Mouse (Mus musculus): ENCODE measurements around the gene Cd300a. TPM values are rescaled to one million over a fixed set of nuclear protein-coding genes. Genes with fewer than 3 reads are reported as not detected.
A peak's percentile ranks its signal among the peaks of the same experiment; 100 is the strongest.

Cd300a gene
- polyA plus RNA-seq, 1 experiment from 2014 or later, result 0.79 TPM

DNA sequence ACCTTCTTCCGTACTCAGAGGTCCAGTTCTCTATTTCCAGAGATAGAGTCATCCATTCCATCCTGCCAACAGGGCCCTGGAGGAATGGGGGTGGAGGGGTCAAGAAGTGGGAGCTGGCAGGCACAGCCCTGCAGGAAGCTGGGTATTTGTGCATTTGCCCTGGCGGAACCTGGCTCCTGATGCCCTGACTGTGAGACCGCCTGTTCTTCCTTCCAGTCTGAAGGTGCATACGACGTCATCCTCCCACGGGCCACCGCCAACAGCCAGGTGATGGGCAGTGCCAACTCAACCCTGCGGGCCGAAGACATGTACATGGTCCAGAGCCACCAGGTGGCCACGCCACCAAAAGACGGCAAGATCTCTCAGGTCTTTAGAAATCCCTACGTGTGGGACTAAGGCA lies 21.6 kb upstream of the Cd300a start:
- WGBS, result 96% methylated on average over 12 of the region's 12 CpGs
- H3K9ac ChIP-seq, result no peak overlapping the region
- no peak for ATAC-seq (ENCODE audit: low FRiP score)
- H3K4me3 ChIP-seq, result no peak overlapping the region
- H3K4me2 ChIP-seq (replicated peaks), result no peak overlapping the region
- H3K27me3 ChIP-seq, result no peaks in the 10 kb centered on the region
- H3K36me3 ChIP-seq, result no peaks in the 10 kb centered on the region
- no peak overlapping the region for H3K27ac ChIP-seq
- H3K9me3 ChIP-seq (replicated peaks), result no peaks in the 10 kb centered on the region
- peaks cover 22% of the 10 kb centered on the region for H3K4me1 ChIP-seq

DNA sequence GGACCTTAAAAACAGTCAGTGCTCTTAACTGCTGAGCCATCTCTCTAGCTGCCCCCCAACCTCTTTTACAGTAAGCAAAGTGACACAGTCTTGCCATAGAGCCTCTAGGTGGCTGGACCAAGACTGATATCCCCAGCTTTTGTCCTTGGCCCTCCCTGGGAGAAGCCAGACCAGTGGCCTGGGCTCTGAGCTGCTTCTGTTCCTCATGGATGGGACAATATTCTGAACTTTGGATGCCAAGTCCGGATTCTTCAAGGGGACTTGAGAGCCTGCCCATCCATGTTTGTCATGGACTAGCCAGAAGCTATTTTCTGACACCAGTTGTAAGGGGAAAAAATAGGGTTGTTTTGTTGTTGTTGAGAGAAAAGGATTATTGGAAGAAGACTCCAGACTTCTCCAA lies 20.1 kb upstream of the Cd300a start:
- Histone ChIP-seq H3K27ac (no peak overlapping the region), H3K9ac (no peak overlapping the region), H3K4me2 (replicated peaks) (no peak overlapping the region), H3K4me1 (peaks cover 35% of the 10 kb centered on the region), H3K4me3 (no peak overlapping the region), H3K27me3 (no peaks in the 10 kb centered on the region), H3K9me3 (replicated peaks) (no peaks in the 10 kb centered on the region), H3K36me3 (no peaks in the 10 kb centered on the region)
- WGBS, result 85% methylated on average over 1 of the region's 1 CpGs
- ATAC-seq (ENCODE audit: low FRiP score), result no peak

DNA sequence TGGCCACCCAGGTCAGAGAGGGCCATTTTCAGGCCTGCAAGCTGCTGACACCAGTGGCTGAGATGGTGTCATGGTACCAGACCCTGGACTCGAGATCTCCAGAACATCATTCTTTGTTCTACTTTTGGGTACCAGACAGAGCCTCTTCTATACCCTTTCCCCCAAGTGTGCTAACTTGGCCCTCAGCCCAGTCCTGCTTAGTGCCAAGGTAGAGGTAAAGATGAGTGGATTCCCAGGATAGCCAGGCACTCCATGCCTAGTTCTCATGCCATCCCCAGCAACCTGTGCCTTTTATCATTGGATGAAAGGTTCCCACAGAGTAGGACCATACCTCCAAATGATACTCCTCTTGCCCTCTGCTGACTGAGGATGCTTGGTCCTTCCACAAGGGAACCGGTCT lies 18.3 kb upstream of the Cd300a start:
- ATAC-seq (ENCODE audit: low FRiP score), result no peak

DNA sequence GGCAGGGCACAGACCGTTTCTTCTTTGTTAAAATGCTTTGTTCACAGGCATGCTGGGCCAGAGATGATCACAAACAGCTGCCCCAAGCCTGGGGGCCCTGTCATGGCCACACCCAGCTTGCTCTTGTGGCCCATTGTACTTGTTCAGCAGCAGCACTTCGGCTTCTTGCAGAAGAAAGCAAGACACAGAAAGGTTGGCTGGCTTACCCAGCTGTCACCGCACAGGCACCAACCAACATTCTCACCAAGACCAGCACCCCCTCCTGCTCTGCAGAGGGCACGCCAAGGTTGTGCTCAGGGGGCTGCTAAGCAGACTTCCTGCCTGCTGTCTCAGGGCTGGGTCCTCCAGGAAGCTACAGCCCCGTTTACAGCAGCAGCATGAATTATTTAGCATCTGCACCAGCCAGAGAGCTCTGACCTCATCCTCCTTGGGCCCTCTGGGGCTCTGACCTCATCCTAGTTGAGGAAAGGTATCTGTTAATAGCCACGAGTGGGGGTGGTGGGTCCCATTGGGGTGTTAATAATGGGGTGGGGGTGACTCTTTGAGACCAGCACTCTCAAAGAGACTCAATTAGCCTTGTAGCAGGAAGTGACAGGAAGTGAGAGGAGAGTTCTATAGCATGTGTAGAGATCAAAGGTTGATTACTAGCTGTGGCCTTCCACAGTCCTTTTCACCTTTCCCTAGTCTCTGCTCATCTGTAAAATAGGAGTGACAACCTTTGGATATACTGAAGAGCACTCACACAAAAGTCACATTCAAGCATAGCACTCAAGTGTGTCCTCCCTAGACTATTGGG lies 16.6 kb upstream of the Cd300a start:
- no peak overlapping the region for H3K4me2 ChIP-seq (replicated peaks)
- peaks cover 33% of the 10 kb centered on the region for H3K4me1 ChIP-seq
- H3K9me3 ChIP-seq (replicated peaks), result no peaks in the 10 kb centered on the region
- H3K4me3 ChIP-seq, result no peak overlapping the region
- WGBS, result 13% methylated on average over 6 of the region's 6 CpGs
- ATAC-seq (ENCODE audit: low FRiP score), result peak; percentile 41; the same call in 1 of the 2 replicates
- H3K36me3 ChIP-seq, result no peaks in the 10 kb centered on the region
- peak overlapping the region; percentile 56 for H3K27ac ChIP-seq
- 0 out of 2 replicates have a peak overlapping the region, but pooled peaks have one; percentile 6 for H3K9ac ChIP-seq
- no peaks in the 10 kb centered on the region for H3K27me3 ChIP-seq

More for the DNA sequence above, 18.3 kb upstream of the Cd300a start:
- 86% methylated on average over 2 of the region's 2 CpGs for WGBS
- no peaks in the 10 kb centered on the region for H3K36me3 ChIP-seq
- no peaks in the 10 kb centered on the region for H3K9me3 ChIP-seq (replicated peaks)
- no peak overlapping the region for H3K4me2 ChIP-seq (replicated peaks)
- no peak overlapping the region for H3K4me3 ChIP-seq
- no peak overlapping the region for H3K9ac ChIP-seq
- H3K4me1 ChIP-seq, result peaks cover 37% of the 10 kb centered on the region
- H3K27ac ChIP-seq, result no peak overlapping the region
- no peaks in the 10 kb centered on the region for H3K27me3 ChIP-seq

DNA sequence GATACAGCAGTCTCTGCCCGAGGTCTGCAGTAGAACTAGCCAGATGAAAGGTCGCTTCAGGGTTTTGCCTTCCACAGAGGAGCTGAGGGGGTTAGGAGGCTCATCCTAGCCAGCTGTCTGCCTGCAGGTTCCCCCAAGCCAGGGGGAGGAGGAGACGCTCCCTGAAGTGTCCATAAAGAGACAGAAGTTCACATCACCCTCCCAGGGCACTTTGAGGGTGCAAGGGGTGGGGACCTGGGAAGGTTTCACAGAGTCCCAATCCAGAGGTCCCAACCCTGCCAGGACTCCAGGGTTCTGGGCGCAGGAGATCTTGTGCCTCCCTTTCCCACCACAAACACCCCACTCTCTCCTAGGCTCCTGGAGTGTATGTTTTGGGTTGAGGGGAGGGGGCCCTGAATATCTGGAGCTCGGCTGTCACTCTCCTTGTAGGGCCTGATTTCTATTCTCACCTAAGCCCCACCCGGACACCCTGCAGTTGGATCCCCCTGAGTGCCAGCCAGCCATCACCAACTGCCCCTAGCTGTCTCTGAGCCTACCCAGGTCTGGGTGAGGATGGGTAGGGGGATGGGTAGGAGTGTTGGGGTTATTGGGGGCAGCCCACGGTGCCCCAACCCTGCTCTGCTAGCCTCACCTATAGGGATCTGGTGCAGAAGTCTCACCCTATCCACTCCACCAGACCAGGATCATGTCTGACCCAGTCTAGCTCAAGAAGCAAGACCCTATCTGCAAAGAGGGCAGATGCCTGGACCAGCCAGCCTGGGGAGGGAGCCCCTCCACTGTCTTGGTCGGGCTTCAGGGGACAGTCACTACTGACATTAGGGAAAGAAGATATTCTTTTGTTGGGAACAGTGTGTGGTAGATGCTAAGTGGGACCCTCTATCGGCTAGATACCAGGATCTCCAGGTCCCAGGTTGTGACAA lies 15.4 kb upstream of the Cd300a start:
- Histone ChIP-seq H3K4me1 (peaks cover 33% of the 10 kb centered on the region), H3K27ac (no peak overlapping the region), H3K9me3 (replicated peaks) (no peaks in the 10 kb centered on the region), H3K36me3 (no peaks in the 10 kb centered on the region), H3K9ac (no peak overlapping the region), H3K4me3 (no peak overlapping the region), H3K4me2 (replicated peaks) (no peak overlapping the region), H3K27me3 (no peaks in the 10 kb centered on the region)
- ATAC-seq (ENCODE audit: low FRiP score), result no peak; the same call in 1 of the 2 replicates
- WGBS, result 58% methylated on average over 9 of the region's 9 CpGs

DNA sequence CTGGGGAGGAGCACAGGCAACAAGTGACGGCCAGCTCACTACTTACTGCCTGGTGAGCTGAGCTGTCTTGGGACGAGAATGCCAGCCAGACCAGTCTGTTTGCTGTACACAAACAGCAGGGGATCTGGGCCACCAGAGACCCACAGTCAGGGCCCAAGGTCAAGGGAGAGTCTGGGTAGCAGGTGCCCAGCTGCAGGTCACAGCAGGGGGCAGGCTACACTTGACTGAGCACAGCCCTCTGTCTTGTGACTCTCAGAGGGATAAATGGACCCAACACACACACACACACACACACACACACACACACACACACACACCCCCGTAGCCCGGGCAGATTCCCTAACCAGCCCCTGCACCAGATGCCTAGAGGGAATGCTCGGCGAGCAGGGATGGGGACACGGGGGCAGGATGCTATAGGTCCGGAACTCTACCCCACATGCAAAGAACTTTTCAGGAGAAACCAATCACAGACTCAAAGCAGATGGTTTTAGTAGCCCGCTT lies 14.5 kb upstream of the Cd300a start:
- Histone ChIP-seq H3K27me3 (no peaks in the 10 kb centered on the region), H3K36me3 (no peaks in the 10 kb centered on the region), H3K27ac (no peak overlapping the region), H3K9me3 (replicated peaks) (no peaks in the 10 kb centered on the region), H3K4me3 (no peak overlapping the region), H3K9ac (no peak overlapping the region), H3K4me1 (peaks cover 33% of the 10 kb centered on the region), H3K4me2 (replicated peaks) (no peak overlapping the region)
- 12% methylated on average over 9 of the region's 9 CpGs for WGBS
- ATAC-seq (ENCODE audit: low FRiP score), result no peak

DNA sequence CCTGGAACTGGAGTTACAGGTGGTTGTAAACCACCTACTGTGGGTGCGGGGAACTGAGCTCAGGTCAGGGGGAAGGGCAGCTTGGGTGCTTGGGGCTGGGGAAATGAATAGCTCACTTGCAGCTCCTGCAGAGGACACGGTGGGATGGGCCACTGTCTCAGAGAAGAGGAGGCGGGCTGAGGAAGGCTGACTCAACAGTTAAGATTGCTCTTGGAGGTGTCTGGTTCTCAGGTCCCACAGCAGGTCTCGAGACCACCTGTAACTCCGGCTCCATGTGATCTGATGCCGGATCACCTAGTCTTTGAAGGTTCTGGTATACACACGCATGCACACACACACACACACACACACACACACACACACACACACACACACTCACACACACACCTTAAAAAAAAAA lies 13.7 kb upstream of the Cd300a start:
- Histone ChIP-seq H3K9ac (no peak overlapping the region), H3K27me3 (no peaks in the 10 kb centered on the region; the same call in 1 of the 2 replicates), H3K4me1 (peaks cover 33% of the 10 kb centered on the region), H3K4me2 (replicated peaks) (no peak overlapping the region), H3K9me3 (replicated peaks) (no peaks in the 10 kb centered on the region), H3K4me3 (no peak overlapping the region), H3K27ac (no peak overlapping the region), H3K36me3 (no peaks in the 10 kb centered on the region)
- no peak for ATAC-seq (ENCODE audit: low FRiP score)
- 32% methylated on average over 5 of the region's 7 CpGs for WGBS

DNA sequence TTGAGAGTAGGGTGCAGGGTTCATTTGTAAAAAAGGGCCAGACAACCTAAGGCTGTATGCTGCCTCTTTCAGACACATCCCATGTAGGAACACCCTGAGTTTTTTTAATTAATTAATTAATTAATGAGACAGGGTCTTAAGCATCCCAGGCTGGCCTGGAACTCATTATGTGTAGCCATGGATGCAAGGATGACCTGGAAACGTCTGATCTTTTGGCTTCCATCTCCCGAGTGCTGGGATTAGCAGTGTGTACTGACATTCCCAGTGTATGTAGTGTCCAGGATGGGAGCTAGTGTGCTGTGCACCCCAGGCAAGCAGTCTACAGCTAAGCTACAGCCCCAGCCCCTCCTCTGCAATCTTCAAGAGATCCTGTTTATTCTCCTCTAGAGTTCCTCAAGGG lies 13.2 kb upstream of the Cd300a start:
- Histone ChIP-seq H3K4me3 (no peak overlapping the region), H3K27me3 (no peaks in the 10 kb centered on the region; the same call in 1 of the 2 replicates)

DNA sequence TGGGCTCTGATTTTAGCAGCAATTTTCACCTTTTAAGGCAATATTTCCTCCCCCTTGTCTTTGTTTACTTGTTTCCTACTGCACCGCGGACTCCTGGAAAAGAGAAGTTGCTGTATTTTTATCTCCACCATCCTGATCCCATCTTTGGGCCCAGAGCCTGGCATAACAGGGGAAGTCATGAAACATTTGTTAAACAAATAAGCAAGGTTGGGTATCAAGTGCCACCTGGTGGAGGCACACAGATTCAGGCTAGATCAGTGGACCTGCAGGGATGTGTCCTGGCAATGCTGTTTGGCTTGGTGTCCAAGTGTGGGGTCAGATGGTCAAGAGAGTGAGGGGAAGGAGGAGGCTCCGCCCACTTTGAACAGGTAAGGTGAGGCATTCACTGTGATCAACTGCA lies 12.7 kb upstream of the Cd300a start:
- 67% methylated on average over 3 of the region's 3 CpGs for WGBS
- Histone ChIP-seq H3K9ac (no peak overlapping the region), H3K4me2 (replicated peaks) (no peak overlapping the region), H3K4me1 (peaks cover 33% of the 10 kb centered on the region), H3K9me3 (replicated peaks) (no peaks in the 10 kb centered on the region), H3K4me3 (no peak overlapping the region), H3K27me3 (no peaks in the 10 kb centered on the region; the same call in 1 of the 2 replicates), H3K27ac (no peak overlapping the region), H3K36me3 (no peaks in the 10 kb centered on the region)
- ATAC-seq (ENCODE audit: low FRiP score), result no peak

More for the DNA sequence above, 13.2 kb upstream of the Cd300a start:
- no peak overlapping the region for H3K27ac ChIP-seq
- 40% methylated on average over 2 of the region's 2 CpGs for WGBS
- H3K4me1 ChIP-seq, result peaks cover 33% of the 10 kb centered on the region
- no peaks in the 10 kb centered on the region for H3K36me3 ChIP-seq
- no peaks in the 10 kb centered on the region for H3K9me3 ChIP-seq (replicated peaks)
- H3K9ac ChIP-seq, result no peak overlapping the region
- ATAC-seq (ENCODE audit: low FRiP score), result no peak
- H3K4me2 ChIP-seq (replicated peaks), result no peak overlapping the region

DNA sequence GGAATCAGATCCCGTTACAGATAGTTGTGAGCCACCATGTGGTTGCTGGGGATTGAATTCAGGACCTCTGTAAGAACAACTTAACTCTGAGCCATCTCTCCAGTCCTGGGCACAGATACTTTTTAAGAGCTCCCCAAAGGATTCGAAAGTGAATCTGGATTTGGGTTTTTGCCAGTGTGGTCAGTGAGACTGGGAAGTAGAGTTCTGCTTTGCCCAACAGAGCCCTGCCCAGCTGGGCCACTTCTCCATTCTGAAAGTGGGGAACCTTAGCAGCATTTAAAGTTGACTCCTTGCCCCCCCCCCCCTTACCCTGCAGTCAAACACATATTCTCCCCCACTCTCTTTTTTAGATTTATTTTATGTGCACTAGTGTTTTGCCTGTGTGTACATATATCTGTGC lies 10.2 kb upstream of the Cd300a start:
- Histone ChIP-seq H3K4me1 (peaks cover 12% of the 10 kb centered on the region), H3K36me3 (no peaks in the 10 kb centered on the region), H3K9ac (no peak overlapping the region), H3K4me3 (no peak overlapping the region), H3K4me2 (replicated peaks) (no peak overlapping the region), H3K27ac (no peak overlapping the region), H3K9me3 (replicated peaks) (no peaks in the 10 kb centered on the region), H3K27me3 (no peaks in the 10 kb centered on the region; the same call in 1 of the 2 replicates)
- no peak for ATAC-seq (ENCODE audit: low FRiP score)
- 79% methylated on average over 2 of the region's 2 CpGs for WGBS

DNA sequence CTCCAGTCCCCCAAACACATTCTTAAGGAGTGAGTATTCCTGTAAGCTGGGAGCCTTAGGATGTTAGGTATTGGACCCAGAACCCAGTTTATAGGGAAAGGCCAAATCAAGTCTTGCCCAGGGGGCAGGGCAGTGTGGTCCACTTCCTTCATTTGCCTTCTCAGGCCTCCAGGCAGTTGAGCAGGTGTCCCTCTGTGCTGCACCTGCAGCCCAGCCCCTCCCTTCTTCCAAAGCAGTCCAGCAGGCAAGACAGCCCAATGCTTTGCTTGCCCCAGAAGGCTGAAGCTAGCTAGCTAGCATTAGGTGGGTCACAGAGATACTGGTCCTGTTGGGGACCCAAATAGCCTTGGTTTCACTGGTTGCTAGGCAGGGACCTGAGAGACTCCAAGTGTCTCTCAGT lies 9.7 kb upstream of the Cd300a start:
- no peaks in the 10 kb centered on the region for H3K36me3 ChIP-seq
- no peaks in the 10 kb centered on the region; the same call in 1 of the 2 replicates for H3K27me3 ChIP-seq

DNA sequence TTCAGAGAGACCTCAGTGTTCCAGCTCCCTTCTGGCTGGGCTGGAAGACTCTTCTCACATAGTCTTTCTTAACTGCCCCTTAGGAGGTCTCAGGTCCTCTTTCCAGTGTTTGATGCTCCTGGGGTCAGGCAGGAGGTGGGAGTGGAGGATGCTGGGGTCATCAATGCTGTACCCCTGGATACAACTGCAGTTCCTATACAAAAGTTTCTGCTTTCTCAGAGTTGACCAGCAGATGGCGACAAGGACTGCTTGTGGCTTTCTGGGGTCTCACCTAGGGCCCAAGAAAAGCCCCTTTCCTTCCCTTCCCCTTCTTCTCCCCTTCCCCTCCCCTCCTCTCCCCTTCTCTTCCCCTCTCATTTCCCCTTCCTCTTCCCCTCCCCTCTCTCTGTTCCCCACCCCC lies 9.3 kb upstream of the Cd300a start:
- Histone ChIP-seq H3K27me3 (no peaks in the 10 kb centered on the region; the same call in 1 of the 2 replicates), H3K4me1 (0 out of 2 replicates have a peak, but pooled peaks cover 3% of the 10 kb centered on the region), H3K4me2 (replicated peaks) (no peak overlapping the region), H3K4me3 (no peak overlapping the region), H3K9ac (no peak overlapping the region), H3K9me3 (replicated peaks) (no peaks in the 10 kb centered on the region), H3K36me3 (no peaks in the 10 kb centered on the region), H3K27ac (no peak overlapping the region)
- no peak for ATAC-seq (ENCODE audit: low FRiP score)
- WGBS, result 0% methylated on average over 1 of the region's 1 CpGs

More for the DNA sequence above, 9.7 kb upstream of the Cd300a start:
- Histone ChIP-seq H3K4me1 (peaks cover 7% of the 10 kb centered on the region), H3K4me2 (replicated peaks) (no peak overlapping the region), H3K9me3 (replicated peaks) (no peaks in the 10 kb centered on the region), H3K9ac (no peak overlapping the region), H3K4me3 (no peak overlapping the region), H3K27ac (no peak overlapping the region)
- ATAC-seq (ENCODE audit: low FRiP score), result no peak

All from hindbrain, embryonic 12.5 days (tissue).